Mouse (Mus musculus) CH12.LX (cell line): Measurements from ENCODE around the gene Pde11a. TPM values are rescaled to one million over a fixed set of nuclear protein-coding genes. Genes with fewer than 3 reads are reported as not detected.

Source experiments
- DNase-seq: peaks from one replicate; pipeline ENCODE4 v3.0.0-alpha.2; 2013; ENCODE audit errors: extremely low read depth
- H3K27ac ChIP-seq: 2 replicates; pipeline ENCODE4 v1.5.1; 2012; ENCODE audit warnings: low read depth, mild to moderate bottlenecking, control low read depth, moderate library complexity; ENCODE audit not compliant: insufficient read depth
- H3K27me3 ChIP-seq: replicated peaks from 2 replicates; pipeline ENCODE3; 2012; ENCODE audit warnings: inconsistent platforms
- H3K36me3 ChIP-seq, 2 experiments: replicated peaks in 1 of 2; 2 replicates each; pipeline versions ENCODE3 to v1.6.1; 2012; ENCODE audit warnings: inconsistent platforms in 1 of 2, low read length in 1 of 2, mild to moderate bottlenecking in 1 of 2, mixed read lengths in 1 of 2, moderate library complexity in 1 of 2; ENCODE audit not compliant: control insufficient read depth in 1 of 2, insufficient read depth in 1 of 2
- H3K4me1 ChIP-seq, 2 experiments: 2 replicates each; pipeline ENCODE4 v1.6.1; 2012; ENCODE audit warnings: inconsistent platforms in 1 of 2, moderate library complexity in 1 of 2; ENCODE audit not compliant: insufficient read depth in 2 of 2, control insufficient read depth in 1 of 2
- H3K4me2 ChIP-seq: 2 replicates; pipeline ENCODE4 v1.6.1; 2012; ENCODE audit warnings: low read depth, mild to moderate bottlenecking, control low read depth; ENCODE audit not compliant: poor library complexity, insufficient read depth, severe bottlenecking
- H3K4me3 ChIP-seq, 3 experiments: fragments of 150-350 bp in 1 of 3; sonication (generic) in 1 of 3; replicated peaks in 1 of 3; 2 replicates each; pipeline versions ENCODE3 to v1.5.1; 2011 to 2012; ENCODE audit warnings: low read depth in 2 of 3, low read length in 2 of 3, mild to moderate bottlenecking in 2 of 3, moderate library complexity in 2 of 3, control low read depth in 1 of 3, improper control_type of control experiment in 1 of 3, inconsistent platforms in 1 of 3, mixed read lengths in 1 of 3; ENCODE audit not compliant: poor library complexity in 1 of 3
- H3K79me2 ChIP-seq: replicated peaks from 2 replicates; pipeline ENCODE4 v1.6.1; 2012; ENCODE audit warnings: mild to moderate bottlenecking, moderate library complexity; ENCODE audit not compliant: control insufficient read depth, poor library complexity, insufficient read depth, severe bottlenecking; ENCODE audit errors: extremely low read depth
- H3K9ac ChIP-seq: 2 replicates; pipeline ENCODE4 v1.6.1; 2012; ENCODE audit warnings: low read depth, mild to moderate bottlenecking, control low read depth, moderate library complexity; ENCODE audit not compliant: insufficient read depth
- H3K9me3 ChIP-seq: replicated peaks from 2 replicates; pipeline ENCODE3; 2012; ENCODE audit warnings: low read length, inconsistent platforms, mixed read lengths
- CHD1 ChIP-seq: IDR thresholded peaks from 2 replicates; pipeline ENCODE4 v1.6.1; 2012; ENCODE audit warnings: low read depth, low read length, improper control_type of control experiment, inconsistent platforms
- CTCF ChIP-seq, 2 experiments: IDR thresholded peaks in 1 of 2; conservative IDR thresholded peaks in 1 of 2; 2 replicates each; pipeline ENCODE4 v1.5.1; 2011 to 2012; ENCODE audit warnings: low read depth in 2 of 2, low read length in 2 of 2, improper control_type of control experiment in 1 of 2, inconsistent platforms in 1 of 2, mild to moderate bottlenecking in 1 of 2, moderate library complexity in 1 of 2
- ELF1 ChIP-seq: IDR thresholded peaks from 2 replicates; pipeline ENCODE4 v1.6.1; 2014; ENCODE audit warnings: low read depth, mild to moderate bottlenecking, inconsistent platforms, low read length, improper control_type of control experiment
- GABPA ChIP-seq: IDR thresholded peaks from 2 replicates; pipeline ENCODE4 v1.6.1; 2012; ENCODE audit warnings: low read depth, low read length, improper control_type of control experiment, inconsistent platforms; ENCODE audit not compliant: insufficient replicate concordance
- HCFC1 ChIP-seq: IDR thresholded peaks from 2 replicates; pipeline ENCODE4 v1.6.1; 2012; ENCODE audit warnings: low read depth, mild to moderate bottlenecking, inconsistent platforms, low read length, improper control_type of control experiment
- IRF4 ChIP-seq: IDR thresholded peaks from 2 replicates; pipeline ENCODE4 v1.6.1; 2014; ENCODE audit warnings: low read depth, mild to moderate bottlenecking, inconsistent platforms, low read length, improper control_type of control experiment
- MAFK ChIP-seq: IDR thresholded peaks from 2 replicates; pipeline ENCODE4 v1.6.1; 2011; ENCODE audit warnings: low read length, improper control_type of control experiment; ENCODE audit not compliant: insufficient replicate concordance
- MXI1 ChIP-seq: IDR thresholded peaks from 2 replicates; pipeline ENCODE4 v1.6.1; 2011; ENCODE audit warnings: mild to moderate bottlenecking, low read depth, low read length, improper control_type of control experiment
- MYC ChIP-seq: IDR thresholded peaks from 2 replicates; pipeline ENCODE4 v1.6.1; 2011; ENCODE audit warnings: low read depth, mild to moderate bottlenecking, improper control_type of control experiment, low read length
- NELFE ChIP-seq: IDR thresholded peaks from 2 replicates; pipeline ENCODE4 v1.6.1; 2011; ENCODE audit warnings: low read depth, low read length, improper control_type of control experiment
- NRF1 ChIP-seq: IDR thresholded peaks from 2 replicates; pipeline ENCODE4 v1.6.1; 2014; ENCODE audit warnings: low read depth, mild to moderate bottlenecking, inconsistent platforms, low read length, improper control_type of control experiment, moderate library complexity
- POLR2A ChIP-seq: IDR thresholded peaks from 2 replicates; pipeline ENCODE4 v1.6.1; 2011; ENCODE audit warnings: low read depth, mild to moderate bottlenecking, improper control_type of control experiment, low read length
- RCOR1 ChIP-seq: conservative IDR thresholded peaks from 2 replicates; pipeline ENCODE4 v1.6.1; 2012; ENCODE audit warnings: low read depth, mild to moderate bottlenecking, inconsistent platforms, low read length, improper control_type of control experiment
- TBP ChIP-seq: conservative IDR thresholded peaks from 2 replicates; pipeline ENCODE4 v1.6.1; 2011; ENCODE audit warnings: low read depth, low read length, improper control_type of control experiment
- TCF12 ChIP-seq: IDR thresholded peaks from 2 replicates; pipeline ENCODE4 v1.6.1; 2014; ENCODE audit warnings: low read depth, mild to moderate bottlenecking, inconsistent platforms, low read length, improper control_type of control experiment
- UBTF ChIP-seq: IDR thresholded peaks from 2 replicates; pipeline ENCODE4 v1.6.1; 2012; ENCODE audit warnings: low read depth, mild to moderate bottlenecking, inconsistent platforms, low read length, improper control_type of control experiment, moderate library complexity
- USF1 ChIP-seq: IDR thresholded peaks from 2 replicates; pipeline ENCODE4 v1.6.1; 2014; ENCODE audit warnings: low read depth, mild to moderate bottlenecking, inconsistent platforms, low read length, improper control_type of control experiment
- ZKSCAN1 ChIP-seq: IDR thresholded peaks from 2 replicates; pipeline ENCODE4 v1.6.1; 2012; ENCODE audit warnings: low read depth, inconsistent platforms, low read length, improper control_type of control experiment, borderline replicate concordance
- dilution Hi-C: fragments of 300-500 bp; cut with MboI; formaldehyde crosslinking; loops from 2 replicates; pipeline ENCODE4 v1.14.3; 2020; ENCODE audit warnings: low sequenced_read_pairs; ENCODE audit not compliant: extremely low pct_unique_long_range_greater_than_20kb, extremely low pct_ligation_motif_present
- in situ Hi-C: fragments of 300-500 bp; cut with MboI; formaldehyde crosslinking; loops from 3 replicates; pipeline ENCODE4 v1.14.3; 2019; ENCODE audit warnings: low sequenced_read_pairs, low pct_ligation_motif_present, low pct_unique_long_range_greater_than_20kb, mixed read lengths
- polyA plus RNA-seq: library from polyadenylated mRNA; unstranded; fragments of >175 nt; gene quantifications from 2 replicates; pipeline ENCODE4 v1.2.1, GENCODE M21; 2012; ENCODE audit warnings: low read depth; ENCODE audit not compliant: insufficient read length
- total RNA-seq, 2 experiments: library from RNA; depleted of rRNA; stranded (reverse); fragments of 300-350 nt in 1 of 2; fragments of >200 nt in 1 of 2; gene quantifications; 2 replicates each; pipeline ENCODE4 v1.2.3; 2012 to 2014

Gene Pde11a
- total and polyA plus RNA-seq, 3 experiments = 0.14 to 0.38 (median 0.21) TPM

DNA sequence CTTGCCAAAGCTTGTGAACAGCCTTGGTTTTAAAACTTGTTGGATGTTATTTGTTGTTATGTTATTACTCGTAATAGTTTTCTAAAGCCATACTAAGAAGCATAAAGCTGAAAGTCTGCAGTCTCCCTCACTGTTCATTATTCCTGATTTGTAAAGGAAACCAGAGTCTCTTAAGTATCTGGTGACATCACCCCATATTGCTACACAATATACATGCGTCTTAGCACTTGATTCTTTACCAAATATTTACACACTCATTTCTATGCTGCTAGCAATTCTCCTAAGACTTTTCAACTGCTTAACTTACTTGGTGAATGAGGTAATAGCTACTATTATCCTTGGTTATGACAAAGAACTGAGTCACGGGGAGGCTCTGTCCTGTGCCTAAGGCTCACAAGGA lies 278.4 kb downstream of the Pde11a start:
- TF ChIP-seq ZKSCAN1 = no peak
- no peak for TF ChIP-seq CHD1
- no peak for TF ChIP-seq POLR2A
- no peak for TF ChIP-seq MYC
- no peak for TF ChIP-seq IRF4
- TF ChIP-seq TBP = no peak
- no peak for TF ChIP-seq MXI1
- no peak for TF ChIP-seq MAFK
- TF ChIP-seq NELFE = no peak
- TF ChIP-seq USF1 = no peak
- peaks cover 0 to 6% of the 10 kb centered on the region in 2 experiments; a peak in 2 of 4 replicates for H3K4me1 ChIP-seq
- H3K4me2 ChIP-seq = no peak overlapping the region
- no peaks in the 10 kb centered on the region for H3K27me3 ChIP-seq
- no peak overlapping the region for H3K4me3 ChIP-seq
- DNase-seq = no peak
- H3K9me3 ChIP-seq = no peaks in the 10 kb centered on the region
- no peaks in the 10 kb centered on the region for H3K79me2 ChIP-seq
- no peak overlapping the region for H3K9ac ChIP-seq
- in situ Hi-C loops (no loop called here), dilution Hi-C loops (no loop called here)
- H3K36me3 ChIP-seq = no peaks in the 10 kb centered on the region
- no peak overlapping the region for H3K27ac ChIP-seq

DNA sequence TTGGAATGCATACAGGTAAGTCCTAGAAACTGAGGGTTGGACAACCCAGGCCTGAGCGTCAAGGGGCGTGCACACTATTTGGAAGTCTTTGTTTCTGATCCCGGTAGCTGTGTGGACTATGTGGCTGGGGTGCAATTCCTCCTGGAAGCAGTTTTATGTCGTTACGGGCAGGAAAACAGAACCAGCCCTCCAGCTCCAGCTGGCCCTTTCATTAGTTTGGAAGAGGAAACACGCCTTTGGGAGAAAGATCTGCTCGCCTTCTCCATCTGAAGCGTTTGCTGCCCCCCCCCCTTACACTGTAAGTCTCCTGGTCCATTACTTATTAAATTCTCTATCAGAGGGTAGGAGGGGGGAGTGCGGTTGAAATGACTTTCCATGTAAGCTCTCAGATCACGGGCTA lies 279.0 kb downstream of the Pde11a start:
- TF ChIP-seq NRF1 (no peak), UBTF (no peak), RCOR1 (no peak), GABPA (no peak), HCFC1 (no peak), TCF12 (no peak), ZKSCAN1 (no peak), CTCF (conservative IDR thresholded peaks at IDR 0.05 in 1 of 2, IDR thresholded peaks at IDR 0.05 in 1 of 2; ENCODE audit: low read depth in 2 of 2, low read length in 2 of 2) (no peak), ELF1 (no peak)
- Histone ChIP-seq H3K4me1 (peaks cover 0 to 3% of the 10 kb centered on the region in 2 experiments; a peak in 1 of 4 replicates), H3K36me3 (no peaks in the 10 kb centered on the region), H3K4me3 (no peak overlapping the region), H3K27me3 (no peaks in the 10 kb centered on the region), H3K4me2 (no peak overlapping the region), H3K9ac (no peak overlapping the region), H3K27ac (no peak overlapping the region), H3K9me3 (no peaks in the 10 kb centered on the region), H3K79me2 (no peaks in the 10 kb centered on the region)
- in situ Hi-C loops = no loop called here
- dilution Hi-C loops = no loop called here
- no peak for DNase-seq
